ENCODE assay signal across 28 mouse cellular contexts in the genomic region with DNA sequence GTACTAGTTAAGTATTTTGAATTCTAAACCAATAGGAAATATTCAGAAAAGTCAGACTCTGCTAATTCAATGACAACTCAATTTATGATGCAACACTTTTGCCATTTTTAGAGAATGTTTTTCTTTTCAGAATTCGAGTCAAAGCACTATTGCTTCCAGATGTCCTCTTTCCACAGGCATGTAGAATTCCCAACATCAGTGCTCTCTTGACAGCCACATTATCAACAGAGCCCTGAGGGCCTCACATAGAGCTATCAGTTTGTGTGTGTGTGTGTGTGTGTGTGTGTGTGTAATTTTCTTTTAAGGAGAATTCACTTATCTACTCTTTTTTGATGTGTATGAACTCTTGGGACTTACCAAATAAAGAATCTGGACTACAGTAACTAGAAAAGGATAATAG.
DNase-seq lines count a peak whose midpoint lies in the region; ATAC-seq lines count a peak whose summit lies in the region.
"Had no signal": no experiment of that assay in that cellular context is flagged by ENCODE, and none has a peak within 500 bp of the region (broad histone marks: within the 10 kb centered on the region; RNA-seq: fewer than 3 reads in every experiment).

No protein-coding gene starts in this region.

- ATAC-seq in kidney, embryonic 14.5 days (ENCODE audit: low FRiP score, low TSS enrichment), result 0 out of 2 replicates have a peak, but pooled peaks have one; percentile 64
- no peak for ATAC-seq in kidney, embryonic 16.5 days (ENCODE audit: low FRiP score, low TSS enrichment)
- ATAC-seq: forebrain, embryonic 14.5 days; hindbrain, embryonic 16.5 days; intestine, embryonic 15.5 days; lung, postnatal 0 days; midbrain, embryonic 16.5 days had no signal

- H3K9ac ChIP-seq in kidney, embryonic 14.5 days (ENCODE audit: low read depth, low read length), result no peak overlapping the region
- no peak overlapping the region for H3K9ac ChIP-seq in kidney, embryonic 16.5 days (replicated peaks; ENCODE audit: low read length)
- H3K9ac ChIP-seq: heart, embryonic 13.5 days; intestine, embryonic 15.5 days; stomach, embryonic 15.5 days had no signal

- H3K4me3 ChIP-seq in kidney, embryonic 14.5 days (ENCODE audit: low read length), result no peak overlapping the region
- H3K4me3 ChIP-seq in kidney, embryonic 16.5 days (ENCODE audit: low read length), result no peak overlapping the region
- no peak overlapping the region for H3K4me3 ChIP-seq in embryonic facial prominence, embryonic 10.5 days
- H3K4me3 ChIP-seq: gastrocnemius, adult 2 months; heart, adult 2 months; heart, embryonic 13.5 days; intestine, embryonic 15.5 days; stomach, embryonic 15.5 days had no signal

- no peak overlapping the region for H3K27ac ChIP-seq in kidney, embryonic 14.5 days (ENCODE audit: low read depth, low read length)
- H3K27ac ChIP-seq in kidney, embryonic 16.5 days (ENCODE audit: low read length), result no peak overlapping the region
- no peak overlapping the region for H3K27ac ChIP-seq in embryonic facial prominence, embryonic 10.5 days (replicated peaks)
- H3K27ac ChIP-seq: gastrocnemius, adult 2 months; heart, adult 2 months; heart, embryonic 13.5 days; intestine, embryonic 15.5 days; stomach, embryonic 15.5 days had no signal

- DNase-seq in NIH3T3 (ENCODE audit: low read depth), result peak; percentile 27
- DNase-seq in embryonic facial prominence, embryonic 10.5 days (ENCODE audit: low spot score), result peak; percentile 42
- peak; percentile 37 for DNase-seq in hindlimb bud, embryonic 11.5 days (ENCODE audit: extremely low spot score, low read depth, low spot score)
- DNase-seq in urinary bladder, adult 18-20 months (ENCODE audit: low spot score in 2 of 2), result no peak
- DNase-seq in thymus, postnatal 0 days (ENCODE audit: low spot score), result no peak
- no peak for DNase-seq in spleen, adult 12 weeks (ENCODE audit: low spot score)
- DNase-seq: adrenal gland, postnatal 25 days; cerebellum, adult 2 months; cerebellum, postnatal 14 days; gastrocnemius, adult 2 months; gastrocnemius, postnatal 36 days; heart, adult 2 months; heart, postnatal 10 days; kidney, adult 2 months; kidney, postnatal 10 days; layer of hippocampus, postnatal 36 days; thymus, postnatal 25 days had no signal

- no peaks in the 10 kb centered on the region for H3K27me3 ChIP-seq in kidney, embryonic 14.5 days (ENCODE audit: control insufficient read depth, insufficient read depth, low read length)
- H3K27me3 ChIP-seq in kidney, embryonic 16.5 days (ENCODE audit: insufficient read depth, low read length), result no peaks in the 10 kb centered on the region
- H3K27me3 ChIP-seq in embryonic facial prominence, embryonic 10.5 days (replicated peaks; ENCODE audit: low read depth, poor library complexity, severe bottlenecking), result no peaks in the 10 kb centered on the region
- H3K27me3 ChIP-seq: heart, embryonic 13.5 days; intestine, embryonic 15.5 days; stomach, embryonic 15.5 days had no signal

- no peaks in the 10 kb centered on the region for H3K9me3 ChIP-seq in kidney, embryonic 14.5 days (ENCODE audit: control insufficient read depth, low read length)
- no peaks in the 10 kb centered on the region for H3K9me3 ChIP-seq in kidney, embryonic 16.5 days (ENCODE audit: low read length)
- H3K9me3 ChIP-seq in embryonic facial prominence, embryonic 10.5 days, result no peaks in the 10 kb centered on the region
- H3K9me3 ChIP-seq: heart, embryonic 13.5 days; intestine, embryonic 15.5 days; stomach, embryonic 15.5 days had no signal

- H3K36me3 ChIP-seq in kidney, embryonic 14.5 days (ENCODE audit: control insufficient read depth, insufficient read depth, low read length), result no peaks in the 10 kb centered on the region
- H3K36me3 ChIP-seq in kidney, embryonic 16.5 days (ENCODE audit: insufficient read depth, low read length), result no peaks in the 10 kb centered on the region
- H3K36me3 ChIP-seq in embryonic facial prominence, embryonic 10.5 days (replicated peaks), result no peaks in the 10 kb centered on the region
- H3K36me3 ChIP-seq: heart, embryonic 13.5 days; intestine, embryonic 15.5 days; stomach, embryonic 15.5 days had no signal

- WGBS in kidney, embryonic 14.5 days, result 39% methylated on average over 1 of the region's 1 CpGs
- WGBS in kidney, embryonic 16.5 days, result 45% methylated on average over 1 of the region's 1 CpGs
- WGBS in embryonic facial prominence, embryonic 10.5 days, result 28% methylated on average over 1 of the region's 1 CpGs

- H3K4me1 ChIP-seq in kidney, embryonic 14.5 days (ENCODE audit: control insufficient read depth, insufficient read depth, low read length), result no peaks in the 10 kb centered on the region
- no peaks in the 10 kb centered on the region for H3K4me1 ChIP-seq in kidney, embryonic 16.5 days (ENCODE audit: insufficient read depth, low read length)
- peaks cover 9% of the 10 kb centered on the region; the same call in 1 of the 2 replicates for H3K4me1 ChIP-seq in embryonic facial prominence, embryonic 10.5 days
- H3K4me1 ChIP-seq: heart, embryonic 13.5 days; intestine, embryonic 15.5 days; stomach, embryonic 15.5 days had no signal

- no peak overlapping the region for H3K4me2 ChIP-seq in kidney, embryonic 14.5 days (replicated peaks; ENCODE audit: low read depth, low read length)
- no peak overlapping the region for H3K4me2 ChIP-seq in kidney, embryonic 16.5 days (replicated peaks; ENCODE audit: low read depth, low read length)
- H3K4me2 ChIP-seq: heart, embryonic 13.5 days; intestine, embryonic 15.5 days; liver, embryonic 11.5 days; midbrain, embryonic 11.5 days; stomach, embryonic 15.5 days had no signal

Comparison
In these comparisons a context has a peak if more than half of its experiments do, and no peak if none do; other contexts are left out.
1. DNase-seq: peak in NIH3T3 (single experiment), embryonic facial prominence, embryonic 10.5 days (single experiment) and hindlimb bud, embryonic 11.5 days (single experiment); none in urinary bladder, adult 18-20 months (0 of 2), thymus, postnatal 0 days (single experiment) and spleen, adult 12 weeks (single experiment).